Mouse (Mus musculus) olfactory bulb, adult 2 months (tissue): ENCODE data around the gene Sarnp.

ENCODE experiments used
- CTCF ChIP-seq: fragments of 200-500 bp; IDR thresholded peaks from 2 replicates; pipeline ENCODE4 v1.5.1; 2012; ENCODE audit warnings: low read depth, mild to moderate bottlenecking, low read length, moderate library complexity; ENCODE audit not compliant: insufficient read depth
- POLR2A ChIP-seq: fragments of 200-500 bp; IDR thresholded peaks from 2 replicates; pipeline ENCODE4 v1.6.1; 2012; ENCODE audit warnings: mild to moderate bottlenecking, low read depth, low read length, moderate library complexity; ENCODE audit not compliant: insufficient read depth

DNA sequence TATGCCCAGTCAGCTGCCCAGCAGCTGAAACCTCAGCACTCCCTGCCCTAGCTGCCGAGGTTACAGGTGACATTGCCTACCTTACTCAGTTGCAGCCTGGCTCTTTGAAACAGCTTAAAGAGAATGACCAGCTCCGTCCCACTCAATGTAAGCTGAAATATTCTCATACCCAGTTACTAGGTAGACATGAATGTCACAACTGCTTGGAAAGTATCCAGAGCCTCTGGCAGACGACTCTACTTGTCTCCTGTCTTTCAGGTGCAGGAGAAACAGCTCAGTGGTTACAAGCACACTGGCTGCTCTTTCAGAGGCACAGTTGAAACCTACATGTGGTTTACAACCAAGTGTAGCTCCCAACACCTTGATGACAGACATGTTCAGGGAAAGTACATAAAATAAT lies 53.2 kb downstream of the Sarnp start:
- no peak for TF ChIP-seq POLR2A
- no peak for TF ChIP-seq CTCF
